Mouse (Mus musculus): ENCODE data around the gene Gfod2.
A peak's percentile ranks its signal among the peaks of the same experiment; 100 is the strongest.

Gene Gfod2

GRCm38 (mm10) chr8:105758277-105759108, at the start of gene Gfod2:
TSS of gene Gfod2 (minus strand) at chr8:105758664.
- peak; percentile 98 for DNase-seq (ENCODE audit: low read depth, low spot score)

GRCm38 (mm10) chr8:105807766-105808165, 49.3 kb upstream of the Gfod2 start:
- no peak for DNase-seq (ENCODE audit: low read depth, low spot score)

- DNase-seq (ENCODE audit: low read depth, low spot score) = no peak
Measured at GRCm38 (mm10) chr8:105805964-105806363, 47.5 kb upstream of the Gfod2 start.

GRCm38 (mm10) chr8:105805346-105805745, 46.9 kb upstream of the Gfod2 start:
- DNase-seq (ENCODE audit: low read depth, low spot score) = no peak

- DNase-seq (ENCODE audit: low read depth, low spot score) = no peak
Measured at GRCm38 (mm10) chr8:105804797-105805196, 46.3 kb upstream of the Gfod2 start.

GRCm38 (mm10) chr8:105801153-105801904, 42.9 kb upstream of the Gfod2 start:
- no peak for DNase-seq (ENCODE audit: low read depth, low spot score)

GRCm38 (mm10) chr8:105799091-105799812, 40.8 kb upstream of the Gfod2 start:
- DNase-seq (ENCODE audit: low read depth, low spot score) = peak; percentile 50

GRCm38 (mm10) chr8:105798408-105798807, 39.9 kb upstream of the Gfod2 start:
- DNase-seq (ENCODE audit: low read depth, low spot score) = no peak

GRCm38 (mm10) chr8:105795785-105796184, 37.3 kb upstream of the Gfod2 start:
- DNase-seq (ENCODE audit: low read depth, low spot score) = no peak

GRCm38 (mm10) chr8:105794009-105794598, 35.6 kb upstream of the Gfod2 start:
- DNase-seq (ENCODE audit: low read depth, low spot score) = no peak

GRCm38 (mm10) chr8:105793331-105793730, 34.9 kb upstream of the Gfod2 start:
- no peak for DNase-seq (ENCODE audit: low read depth, low spot score)

- no peak for DNase-seq (ENCODE audit: low read depth, low spot score)
Measured at GRCm38 (mm10) chr8:105789626-105790025, 31.2 kb upstream of the Gfod2 start.

- DNase-seq (ENCODE audit: low read depth, low spot score) = no peak
Measured at GRCm38 (mm10) chr8:105788927-105789326, 30.5 kb upstream of the Gfod2 start.

- peak; percentile 80 for DNase-seq (ENCODE audit: low read depth, low spot score)
Measured at GRCm38 (mm10) chr8:105788241-105788640, 29.8 kb upstream of the Gfod2 start.

- DNase-seq (ENCODE audit: low read depth, low spot score) = no peak
Measured at GRCm38 (mm10) chr8:105780298-105780697, 21.8 kb upstream of the Gfod2 start.

- DNase-seq (ENCODE audit: low read depth, low spot score) = no peak
Measured at GRCm38 (mm10) chr8:105777833-105778232, 19.4 kb upstream of the Gfod2 start.

- no peak for DNase-seq (ENCODE audit: low read depth, low spot score)
Measured at GRCm38 (mm10) chr8:105774498-105774897, 16.0 kb upstream of the Gfod2 start.

- no peak for DNase-seq (ENCODE audit: low read depth, low spot score)
Measured at GRCm38 (mm10) chr8:105773441-105773861, 15.0 kb upstream of the Gfod2 start.

- no peak for DNase-seq (ENCODE audit: low read depth, low spot score)
Measured at GRCm38 (mm10) chr8:105771398-105772175, 13.1 kb upstream of the Gfod2 start.

- DNase-seq (ENCODE audit: low read depth, low spot score) = peak; percentile 64
Measured at GRCm38 (mm10) chr8:105770609-105771008, 12.1 kb upstream of the Gfod2 start.

All from ES-CJ7 (cell line).